Mouse (Mus musculus) spleen, adult 12 weeks (tissue): ENCODE measurements around the gene Ltbp4.
A peak's percentile ranks its signal among the peaks of the same experiment; 100 is the strongest.

ENCODE experiments used
- DNase-seq: peaks from one replicate; pipeline ENCODE4 v3.0.0; 2022; ENCODE audit warnings: low spot score

The Ltbp4 gene

DNA sequence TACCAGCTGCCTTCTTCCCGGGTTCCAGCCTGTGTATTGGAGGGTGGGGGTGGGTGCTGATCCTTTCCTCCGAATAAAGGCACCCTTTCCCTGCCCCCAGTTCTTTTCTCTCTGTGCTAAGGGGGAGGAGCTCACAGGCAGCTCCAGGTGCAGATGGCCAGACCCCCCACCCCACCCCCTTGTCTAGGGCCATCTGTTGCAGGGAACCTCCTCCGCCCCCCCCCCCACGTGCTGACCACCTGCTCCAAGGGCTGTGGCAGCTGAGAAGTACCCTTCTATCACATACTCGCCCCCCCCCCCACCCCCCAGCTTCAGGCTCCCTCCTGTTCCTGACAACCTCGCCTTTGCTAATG is 79.7 kb downstream of the Ltbp4 start:
- DNase-seq: no peak

GRCm38 (mm10) chr7:27257046-27257851 is 80.2 kb downstream of the Ltbp4 start:
- DNase-seq: peak; percentile 36

GRCm38 (mm10) chr7:27255721-27256120 is 81.8 kb downstream of the Ltbp4 start:
- DNase-seq: no peak
